Mouse (Mus musculus) hindbrain, embryonic 16.5 days (tissue): ENCODE data around the gene Vamp4. TPM values are rescaled to one million over a fixed set of nuclear protein-coding genes. Genes with fewer than 3 reads are reported as not detected.

ENCODE experiments used
- ATAC-seq: fragments of 200-750 bp; cut with Nextera tagmentation; 2 replicates; pipeline ENCODE4 v1.8.0; 2017; ENCODE audit warnings: moderate TSS enrichment, moderate library complexity
- H3K27ac ChIP-seq: fragments of 300-500 bp; sonication (generic); 2 replicates; pipeline ENCODE4 v1.5.1; 2014; ENCODE audit warnings: low read depth, mild to moderate bottlenecking, control low read depth, low read length, moderate library complexity
- H3K27me3 ChIP-seq: fragments of 300-500 bp; sonication (generic); replicated peaks from 2 replicates; pipeline ENCODE4 v1.6.1; 2014; ENCODE audit warnings: low read length; ENCODE audit not compliant: control insufficient read depth, insufficient read depth
- H3K36me3 ChIP-seq: fragments of 300-500 bp; sonication (generic); 2 replicates; pipeline ENCODE4 v1.6.1; 2014; ENCODE audit warnings: mild to moderate bottlenecking, low read length, moderate library complexity, mixed read lengths; ENCODE audit not compliant: control insufficient read depth, insufficient read depth
- H3K4me1 ChIP-seq: fragments of 300-500 bp; sonication (generic); 2 replicates; pipeline ENCODE4 v1.6.1; 2014; ENCODE audit warnings: low read depth, low read length; ENCODE audit not compliant: control insufficient read depth, insufficient read depth
- H3K4me2 ChIP-seq: fragments of 300-500 bp; sonication (generic); 2 replicates; pipeline ENCODE4 v1.6.1; 2014; ENCODE audit warnings: mild to moderate bottlenecking, low read length, control low read depth, moderate library complexity
- H3K4me3 ChIP-seq: fragments of 300-500 bp; sonication (generic); 2 replicates; pipeline ENCODE4 v1.5.1; 2014; ENCODE audit warnings: mild to moderate bottlenecking, low read length, control low read depth, moderate library complexity
- H3K9ac ChIP-seq: fragments of 300-500 bp; sonication (generic); 2 replicates; pipeline ENCODE4 v1.6.1; 2014; ENCODE audit warnings: low read depth, mild to moderate bottlenecking, control low read depth, low read length, moderate library complexity
- H3K9me3 ChIP-seq: fragments of 300-500 bp; sonication (generic); 2 replicates; pipeline ENCODE4 v1.6.1; 2014; ENCODE audit warnings: mild to moderate bottlenecking, low read length, moderate library complexity; ENCODE audit not compliant: control insufficient read depth
- WGBS: fragments of 180-500 bp; shearing (Covaris S2); extraction: QIAGEN DNeasy Blood & Tissue Kit; methylation state at CpG from one replicate; pipeline ENCODE4 v1.1.7; 2014; 5-methylcytosine and 5-hydroxymethylcytosine counted together
- polyA plus RNA-seq: library from polyadenylated mRNA; unstranded; fragments of >200 nt; fragmentation: Nextera tagmentation; extraction: Ambion mirVana; gene quantifications from 2 replicates; pipeline ENCODE4 v1.2.1, GENCODE M21; 2015

Vamp4 gene
- polyA plus RNA-seq, result 79.8 and 90.4 TPM in 2 replicates

DNA sequence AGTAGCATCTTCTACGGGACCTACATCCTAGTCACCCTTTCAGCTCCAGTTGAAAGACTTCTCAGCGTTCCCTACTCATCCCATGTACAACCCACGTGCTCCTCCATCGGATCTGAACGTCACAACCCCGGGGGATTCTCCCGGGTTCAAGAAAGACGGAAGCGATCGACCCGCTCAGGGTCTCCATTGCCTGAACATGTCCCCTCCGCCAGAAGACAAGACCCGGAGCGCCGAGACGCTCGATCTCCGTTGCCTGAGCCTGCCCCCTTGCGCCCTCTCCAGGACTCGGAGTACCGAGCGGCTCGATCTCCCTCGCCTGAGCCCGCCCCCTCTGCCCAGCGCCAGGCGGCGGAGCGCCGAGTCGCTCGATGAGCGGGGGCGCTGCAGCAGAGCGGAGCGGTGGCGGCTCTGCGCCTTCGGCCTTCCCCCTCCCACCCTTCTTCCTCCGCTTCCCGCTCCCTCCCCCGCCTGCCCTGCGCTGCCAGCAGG lies at the start of gene Vamp4:
Gene Vamp4 (plus strand): TSS at position 256 of the 489 bp plus-strand sequence.
- H3K4me3 ChIP-seq, result peak within 1 kb of the TSS; percentile 100
- H3K9me3 ChIP-seq, result no peaks in the 10 kb centered on the region

DNA sequence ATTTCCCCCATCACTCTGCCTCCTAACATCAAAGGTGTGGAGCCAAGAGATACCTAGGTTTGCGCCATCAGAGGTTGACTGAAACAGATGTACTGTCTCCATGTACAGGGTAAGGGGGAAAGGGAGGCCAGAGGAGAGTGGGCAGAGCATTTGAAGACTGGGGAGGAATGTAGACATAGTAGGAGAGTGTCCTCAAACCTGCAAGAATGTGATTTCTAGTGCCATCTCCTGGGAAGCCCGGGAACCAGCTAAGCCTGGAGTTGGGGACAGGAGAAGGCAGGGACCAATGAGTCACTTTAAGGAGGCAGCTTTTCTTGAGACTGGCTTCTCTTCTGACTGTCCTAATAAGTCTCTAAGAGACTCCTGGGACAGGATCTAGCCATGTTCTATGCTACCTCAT lies 40.7 kb upstream of the Vamp4 start:
- no peaks in the 10 kb centered on the region for H3K4me1 ChIP-seq
- no peaks in the 10 kb centered on the region for H3K27me3 ChIP-seq
- no peak overlapping the region for H3K9ac ChIP-seq
- no peak overlapping the region for H3K4me2 ChIP-seq
- H3K9me3 ChIP-seq, result 0 out of 2 replicates have a peak, but pooled peaks cover 2% of the 10 kb centered on the region
- no peak for ATAC-seq
- H3K36me3 ChIP-seq, result peaks cover 21% of the 10 kb centered on the region
- no peak overlapping the region for H3K4me3 ChIP-seq
- 57% methylated on average over 2 of the region's 2 CpGs for WGBS
- no peak overlapping the region for H3K27ac ChIP-seq

More for the DNA sequence above, at the start of gene Vamp4:
- H3K9ac ChIP-seq, result peak within 1 kb of the TSS; percentile 96
- peak within 1 kb of the TSS; percentile 97 for H3K27ac ChIP-seq
- peak within 1 kb of the TSS; percentile 74 for H3K4me2 ChIP-seq
- peak; percentile 99 for ATAC-seq
- peaks cover 8% of the 10 kb centered on the region for H3K36me3 ChIP-seq
- peaks cover 8% of the 10 kb centered on the region for H3K4me1 ChIP-seq
- 0% methylated on average over 35 of the region's 43 CpGs for WGBS
- H3K27me3 ChIP-seq, result no peaks in the 10 kb centered on the region

DNA sequence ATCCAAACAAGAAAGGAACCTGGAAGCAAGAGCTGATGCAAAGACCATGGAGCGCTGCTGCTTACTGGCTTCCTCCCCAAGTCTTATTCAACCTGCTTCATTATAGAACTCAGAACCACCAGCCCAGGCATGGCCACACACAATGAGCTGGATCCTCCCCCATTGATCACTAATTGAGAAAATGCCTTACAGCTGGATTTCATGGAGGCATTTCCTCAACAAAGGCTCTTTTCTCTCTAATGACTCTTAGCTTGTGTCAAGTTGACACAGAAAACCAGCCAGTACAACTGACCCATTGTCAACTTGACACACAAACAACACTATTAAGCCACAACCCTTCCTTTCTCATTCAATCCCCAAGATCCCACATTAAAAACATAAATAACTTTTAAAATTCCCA lies 39.6 kb upstream of the Vamp4 start:
- ATAC-seq, result no peak
- Histone ChIP-seq H3K36me3 (peaks cover 25% of the 10 kb centered on the region), H3K9ac (no peak overlapping the region), H3K4me3 (no peak overlapping the region), H3K4me1 (no peaks in the 10 kb centered on the region), H3K4me2 (no peak overlapping the region), H3K27ac (no peak overlapping the region), H3K9me3 (0 out of 2 replicates have a peak, but pooled peaks cover 2% of the 10 kb centered on the region), H3K27me3 (no peaks in the 10 kb centered on the region)
- 65% methylated on average over 1 of the region's 1 CpGs for WGBS

DNA sequence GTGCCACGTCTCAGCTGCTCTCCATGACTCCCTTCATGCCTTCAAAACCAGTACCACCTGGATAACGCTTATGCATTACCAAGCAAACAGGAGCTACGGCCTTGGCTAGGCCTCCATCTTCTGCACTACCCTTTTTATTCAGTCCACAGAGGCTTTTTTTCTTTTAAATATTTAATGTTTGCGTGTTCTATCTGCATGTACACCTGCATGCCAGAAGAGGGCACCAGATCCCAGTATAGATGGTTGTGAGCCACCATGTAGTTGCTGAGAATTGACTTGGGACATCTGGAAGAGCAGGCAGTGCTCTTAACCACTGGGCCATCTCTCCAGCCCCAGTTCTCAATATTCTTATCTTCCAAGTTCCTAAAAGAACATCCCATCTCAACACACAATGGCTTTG lies 38.7 kb upstream of the Vamp4 start:
- Histone ChIP-seq H3K4me3 (no peak overlapping the region), H3K4me2 (no peak overlapping the region), H3K36me3 (peaks cover 28% of the 10 kb centered on the region), H3K27me3 (no peaks in the 10 kb centered on the region), H3K27ac (no peak overlapping the region), H3K9me3 (0 out of 2 replicates have a peak, but pooled peaks cover 2% of the 10 kb centered on the region), H3K9ac (no peak overlapping the region), H3K4me1 (no peaks in the 10 kb centered on the region)
- WGBS, result 73% methylated on average over 4 of the region's 4 CpGs
- ATAC-seq, result no peak

DNA sequence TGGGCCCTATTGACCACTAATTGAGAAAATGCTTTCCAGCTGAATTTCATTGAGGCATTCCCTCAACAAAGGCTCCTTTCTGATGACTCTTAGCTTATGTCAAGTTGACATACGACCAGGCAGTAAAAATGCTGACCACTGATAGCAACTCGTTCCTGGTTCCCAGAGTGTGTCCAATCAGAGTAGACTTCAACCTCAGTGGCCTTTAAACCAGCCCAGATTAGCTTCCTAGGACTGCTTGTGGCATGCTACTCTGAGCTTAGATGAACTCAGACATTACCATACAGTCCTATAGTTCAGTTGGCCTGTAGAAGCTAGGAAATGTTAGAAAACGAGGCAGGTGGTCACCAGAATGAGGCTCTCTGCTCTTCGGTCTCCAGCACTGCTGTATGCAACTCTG lies 38.0 kb upstream of the Vamp4 start:
- Histone ChIP-seq H3K9me3 (0 out of 2 replicates have a peak, but pooled peaks cover 2% of the 10 kb centered on the region), H3K36me3 (peaks cover 28% of the 10 kb centered on the region), H3K27me3 (no peaks in the 10 kb centered on the region), H3K27ac (no peak overlapping the region), H3K4me1 (no peaks in the 10 kb centered on the region), H3K9ac (no peak overlapping the region), H3K4me3 (no peak overlapping the region), H3K4me2 (no peak overlapping the region)
- no peak for ATAC-seq
- WGBS, result 72% methylated on average over 4 of the region's 4 CpGs

DNA sequence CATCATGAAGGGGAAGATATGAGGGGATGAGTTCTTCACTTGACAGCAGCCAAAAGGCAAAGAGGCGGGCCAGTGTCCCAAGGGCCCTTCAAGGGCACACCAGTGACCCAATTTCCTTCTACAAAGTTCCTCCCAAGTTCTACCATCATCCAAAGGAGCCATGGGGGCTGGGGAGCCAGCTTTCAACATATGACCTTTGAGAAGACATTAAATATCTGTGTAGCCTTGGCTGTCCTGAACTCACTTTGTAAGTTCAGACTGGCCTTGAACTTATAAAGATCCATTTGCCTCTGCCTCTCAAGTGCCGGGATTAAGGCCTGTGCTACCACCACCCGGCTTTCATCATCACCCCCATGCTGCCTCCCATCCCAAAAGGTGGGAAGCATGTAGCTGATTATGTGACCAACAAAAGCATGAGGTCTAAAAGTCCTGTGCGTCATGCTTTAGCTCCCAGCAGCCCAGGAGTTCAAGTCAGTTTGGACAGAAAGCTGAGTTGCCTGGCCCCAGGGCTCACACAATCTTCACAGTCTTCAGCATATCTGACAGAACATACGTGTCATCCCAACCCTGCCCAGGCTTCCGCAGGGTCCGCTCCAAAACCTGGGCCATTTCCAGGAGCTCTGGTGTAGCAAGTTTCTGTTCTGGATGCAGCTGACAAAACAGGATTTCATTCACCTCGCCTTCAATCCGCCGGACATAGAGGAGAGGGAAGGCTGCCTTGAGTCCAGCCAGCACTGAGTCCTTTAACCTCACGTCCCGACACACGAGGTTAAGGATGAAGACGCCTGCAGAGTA lies 36.4 kb upstream of the Vamp4 start:
- Histone ChIP-seq H3K36me3 (peaks cover 31% of the 10 kb centered on the region), H3K4me1 (no peaks in the 10 kb centered on the region), H3K27ac (no peak overlapping the region), H3K9ac (no peak overlapping the region), H3K4me2 (no peak overlapping the region), H3K27me3 (no peaks in the 10 kb centered on the region), H3K4me3 (no peak overlapping the region), H3K9me3 (no peaks in the 10 kb centered on the region)
- no peak for ATAC-seq
- WGBS, result 97% methylated on average over 14 of the region's 14 CpGs

DNA sequence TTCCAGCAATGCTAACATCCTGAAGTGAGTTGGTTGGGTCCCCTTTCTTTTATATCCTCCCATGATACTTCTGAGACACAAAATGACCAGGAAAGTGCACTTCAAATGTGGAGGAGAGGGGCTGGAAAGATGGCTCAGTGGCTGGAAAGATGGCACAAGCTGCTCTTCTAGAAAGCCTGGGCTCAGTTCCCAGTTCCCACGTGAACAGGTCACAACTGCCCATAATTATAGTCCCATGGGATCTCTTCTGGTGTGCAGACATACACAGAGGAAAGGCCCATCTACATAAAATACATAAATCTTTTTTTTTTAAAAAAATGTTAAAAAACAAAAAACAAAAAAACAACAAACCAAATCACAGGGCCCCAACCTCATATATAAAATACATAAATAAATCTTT lies 27.1 kb upstream of the Vamp4 start:
- Histone ChIP-seq H3K9me3 (no peaks in the 10 kb centered on the region), H3K36me3 (peaks cover 45% of the 10 kb centered on the region), H3K4me2 (no peak overlapping the region), H3K27ac (no peak overlapping the region), H3K4me1 (peaks cover 13% of the 10 kb centered on the region), H3K9ac (no peak overlapping the region), H3K27me3 (no peaks in the 10 kb centered on the region), H3K4me3 (no peak overlapping the region)
- ATAC-seq, result no peak
- WGBS, result 52% methylated on average over 1 of the region's 1 CpGs

DNA sequence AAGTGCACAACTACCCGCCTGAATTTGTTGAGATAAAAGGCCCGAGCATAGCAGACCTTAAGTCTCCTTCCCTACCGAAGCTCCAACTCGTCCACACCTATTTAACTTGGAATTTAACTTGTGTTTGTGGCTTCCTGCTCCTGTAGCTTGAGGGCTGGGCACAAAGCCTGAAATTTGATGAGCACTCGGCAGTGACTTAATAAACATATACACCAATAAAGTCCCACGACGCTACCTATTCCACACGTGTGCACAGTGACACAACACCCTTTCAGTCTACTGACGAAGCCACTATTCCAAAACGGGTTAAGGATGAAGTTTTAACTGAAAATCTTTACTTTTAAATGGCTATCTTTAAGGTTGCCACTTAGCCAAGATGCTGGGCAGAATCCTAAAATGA lies 22.7 kb upstream of the Vamp4 start:
- Histone ChIP-seq H3K4me3 (peak overlapping the region; percentile 84), H3K4me2 (peak overlapping the region; percentile 95), H3K9me3 (no peaks in the 10 kb centered on the region), H3K27ac (no peak overlapping the region; the same call in 1 of the 2 replicates), H3K9ac (peak overlapping the region; percentile 80), H3K4me1 (peaks cover 17% of the 10 kb centered on the region), H3K27me3 (no peaks in the 10 kb centered on the region), H3K36me3 (peaks cover 21% of the 10 kb centered on the region)
- 19% methylated on average over 10 of the region's 10 CpGs for WGBS
- no peak for ATAC-seq

DNA sequence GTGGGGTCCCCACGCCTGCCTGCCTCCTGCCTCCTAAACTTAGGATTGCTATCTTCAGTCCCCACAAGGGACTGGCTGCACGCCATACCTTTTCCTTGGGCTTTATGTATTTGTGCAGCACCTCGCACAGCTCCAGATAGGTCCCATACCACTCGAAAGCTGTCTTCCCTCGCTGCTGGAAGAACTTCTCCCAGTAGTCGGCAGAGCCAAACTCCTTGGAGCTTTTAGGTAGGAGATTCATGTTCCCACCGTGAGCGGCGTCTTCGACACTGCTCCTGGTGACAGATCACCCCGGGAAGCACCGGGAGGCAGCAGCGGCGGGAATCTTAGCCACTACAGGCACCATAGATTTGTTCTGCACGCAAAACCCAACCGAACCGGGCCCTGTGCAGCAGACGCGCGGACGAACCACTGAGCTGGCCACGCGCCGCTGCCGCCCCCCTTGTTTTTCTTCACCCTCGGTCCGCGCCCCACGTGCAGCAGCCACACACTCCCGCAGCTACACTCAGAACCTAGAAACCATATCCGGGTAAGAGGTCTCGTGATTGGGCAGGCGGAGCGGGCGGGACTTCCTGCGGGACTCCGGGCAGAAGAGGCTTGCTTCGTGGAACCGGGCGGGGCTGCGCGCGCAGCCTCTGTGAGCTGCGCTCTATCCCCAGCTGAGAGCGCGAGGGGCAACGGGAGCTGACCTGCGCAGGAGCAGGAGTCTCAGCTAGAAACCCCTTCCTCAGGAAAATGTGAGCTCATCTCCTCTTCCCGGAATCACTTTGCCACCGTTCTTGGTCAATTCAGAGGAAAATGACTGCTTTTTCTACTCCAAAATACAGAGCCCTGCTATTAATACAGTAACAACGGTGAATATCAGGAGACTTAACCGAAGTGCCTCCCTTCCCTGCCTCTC lies 22.0 kb upstream of the Vamp4 start, which contains the start of gene Mettl13:
Gene Mettl13 (minus strand): TSS at position 536 of the 901 bp plus-strand sequence.
- WGBS, result under 1% methylated on average over 52 of the region's 52 CpGs
- Histone ChIP-seq H3K9me3 (no peaks in the 10 kb centered on the region), H3K4me2 (peak within 1 kb of the TSS; percentile 95), H3K4me3 (peak within 1 kb of the TSS; percentile 84), H3K36me3 (peaks cover 16% of the 10 kb centered on the region), H3K9ac (peak within 1 kb of the TSS; percentile 80), H3K27me3 (no peaks in the 10 kb centered on the region), H3K4me1 (peaks cover 17% of the 10 kb centered on the region), H3K27ac (peak within 1 kb of the TSS; percentile 83)
- peak; percentile 99 for ATAC-seq
